Mouse (Mus musculus) testis, postnatal 10 days (tissue): Measurements from ENCODE around the gene Galp.

Source experiments
- DNase-seq: peaks from one replicate; pipeline ENCODE4 v3.0.0; 2021; ENCODE audit warnings: low spot score

Gene Galp

GRCm38 (mm10) chr7:6196790-6197189 lies at the start of gene Galp:
Galp (plus strand) TSS chr7:6197090.
- DNase-seq, result no peak

GRCm38 (mm10) chr7:6147688-6148087 lies 49.2 kb upstream of the Galp start:
- DNase-seq, result no peak

- no peak for DNase-seq
Measured at GRCm38 (mm10) chr7:6151266-6151665, 45.6 kb upstream of the Galp start.

- no peak for DNase-seq
Measured at GRCm38 (mm10) chr7:6152036-6152435, 44.9 kb upstream of the Galp start.

GRCm38 (mm10) chr7:6153131-6153530 lies 43.8 kb upstream of the Galp start:
- DNase-seq, result no peak

- no peak for DNase-seq
Measured at GRCm38 (mm10) chr7:6154164-6154563, 42.7 kb upstream of the Galp start.

- DNase-seq, result peak; percentile 92
Measured at GRCm38 (mm10) chr7:6155031-6155872, 41.6 kb upstream of the Galp start.

GRCm38 (mm10) chr7:6155901-6156411 lies 40.9 kb upstream of the Galp start, which contains the start of gene Zfp787:
Zfp787 (minus strand) TSS chr7:6155997.
- peak; percentile 97 for DNase-seq

- no peak for DNase-seq
Measured at GRCm38 (mm10) chr7:6156901-6157472, 39.9 kb upstream of the Galp start.

GRCm38 (mm10) chr7:6157479-6157878 lies 39.4 kb upstream of the Galp start:
- DNase-seq, result no peak

- DNase-seq, result no peak
Measured at GRCm38 (mm10) chr7:6159604-6160003, 37.3 kb upstream of the Galp start.

- no peak for DNase-seq
Measured at GRCm38 (mm10) chr7:6161541-6161940, 35.3 kb upstream of the Galp start.

GRCm38 (mm10) chr7:6162172-6162571 lies 34.7 kb upstream of the Galp start:
- DNase-seq, result no peak

- DNase-seq, result no peak
Measured at GRCm38 (mm10) chr7:6164671-6165070, 32.2 kb upstream of the Galp start.

GRCm38 (mm10) chr7:6169403-6169802 lies 27.5 kb upstream of the Galp start:
- DNase-seq, result peak; percentile 80

- no peak for DNase-seq
Measured at GRCm38 (mm10) chr7:6170391-6170790, 26.5 kb upstream of the Galp start.

GRCm38 (mm10) chr7:6170871-6171270 lies 26.0 kb upstream of the Galp start:
- DNase-seq, result no peak

GRCm38 (mm10) chr7:6171444-6172005 lies 25.4 kb upstream of the Galp start:
- DNase-seq, result peak; percentile 83

GRCm38 (mm10) chr7:6172006-6172649 lies 24.8 kb upstream of the Galp start, which contains the start of gene Zfp444:
Zfp444 (plus strand) TSS chr7:6172226.
- DNase-seq, result peak; percentile 99

GRCm38 (mm10) chr7:6172674-6173244 lies 24.1 kb upstream of the Galp start:
- DNase-seq, result no peak

GRCm38 (mm10) chr7:6173872-6174271 lies 23.0 kb upstream of the Galp start:
- no peak for DNase-seq
